Mouse (Mus musculus): Measurements from ENCODE around the gene Gdpd5. TPM values are rescaled to one million over a fixed set of nuclear protein-coding genes. Genes with fewer than 3 reads are reported as not detected.

Gene Gdpd5
- total and polyA plus RNA-seq, 3 experiments, result 21.5 to 30.7 (median 26.3) TPM

GRCm38 (mm10) chr7:99424538-99425155 is 43.4 kb downstream of the Gdpd5 start:
- Histone ChIP-seq H3K9ac (ENCODE audit: low read depth, low read length) (no peak overlapping the region), H3K27ac (no peak overlapping the region), H3K4me3 (no peak overlapping the region), H3K27me3 (ENCODE audit: control insufficient read depth, insufficient read depth, low read length) (no peaks in the 10 kb centered on the region), H3K4me1 (ENCODE audit: control insufficient read depth, insufficient read depth, low read length) (peaks cover 2% of the 10 kb centered on the region), H3K79me2 (replicated peaks; ENCODE audit: control insufficient read depth, insufficient read depth, low read length) (no peaks in the 10 kb centered on the region), H3K36me3 (ENCODE audit: control insufficient read depth, insufficient read depth, low read length) (no peaks in the 10 kb centered on the region)
- intact Hi-C loops (cut with DNase I), result no loop called here
- WGBS, result 50% methylated on average over 8 of the region's 8 CpGs
- TF ChIP-seq POLR2A (IDR thresholded peaks at IDR 0.05; ENCODE audit: insufficient read depth, low read depth, low read length), result no peak
- TF ChIP-seq EP300 (IDR thresholded peaks at IDR 0.05; ENCODE audit: insufficient read depth, low read depth, low read length), result no peak
- TF ChIP-seq CTCF (IDR thresholded peaks at IDR 0.05), result no peak
- DNase-seq, result peak in 1 of 2 experiments; percentile 25

GRCm38 (mm10) chr7:99425706-99426105 is 44.5 kb downstream of the Gdpd5 start:
- WGBS, result 87% methylated on average over 4 of the region's 4 CpGs
- Histone ChIP-seq H3K36me3 (ENCODE audit: control insufficient read depth, insufficient read depth, low read length) (no peaks in the 10 kb centered on the region), H3K4me3 (no peak overlapping the region), H3K27me3 (ENCODE audit: control insufficient read depth, insufficient read depth, low read length) (no peaks in the 10 kb centered on the region), H3K9ac (ENCODE audit: low read depth, low read length) (no peak overlapping the region), H3K27ac (no peak overlapping the region), H3K4me1 (ENCODE audit: control insufficient read depth, insufficient read depth, low read length) (peaks cover 2% of the 10 kb centered on the region), H3K79me2 (replicated peaks; ENCODE audit: control insufficient read depth, insufficient read depth, low read length) (no peaks in the 10 kb centered on the region)
- intact Hi-C loops (cut with DNase I), result no loop called here
- TF ChIP-seq CTCF (IDR thresholded peaks at IDR 0.05), result no peak
- no peak for TF ChIP-seq EP300 (IDR thresholded peaks at IDR 0.05; ENCODE audit: insufficient read depth, low read depth, low read length)
- no peak for TF ChIP-seq POLR2A (IDR thresholded peaks at IDR 0.05; ENCODE audit: insufficient read depth, low read depth, low read length)
- DNase-seq, result no peak

- Histone ChIP-seq H3K79me2 (replicated peaks; ENCODE audit: control insufficient read depth, insufficient read depth, low read length) (no peaks in the 10 kb centered on the region), H3K9ac (ENCODE audit: low read depth, low read length) (no peak overlapping the region), H3K36me3 (ENCODE audit: control insufficient read depth, insufficient read depth, low read length) (no peaks in the 10 kb centered on the region), H3K27ac (no peak overlapping the region), H3K27me3 (ENCODE audit: control insufficient read depth, insufficient read depth, low read length) (no peaks in the 10 kb centered on the region), H3K4me1 (ENCODE audit: control insufficient read depth, insufficient read depth, low read length) (no peaks in the 10 kb centered on the region), H3K4me3 (no peak overlapping the region)
- intact Hi-C loops (cut with DNase I), result no loop called here
- 65% methylated on average over 10 of the region's 10 CpGs for WGBS
- DNase-seq, result no peak
- TF ChIP-seq POLR2A (IDR thresholded peaks at IDR 0.05; ENCODE audit: insufficient read depth, low read depth, low read length) (no peak), EP300 (IDR thresholded peaks at IDR 0.05; ENCODE audit: insufficient read depth, low read depth, low read length) (no peak), CTCF (IDR thresholded peaks at IDR 0.05) (no peak)
These were observed 45.8 kb downstream of the Gdpd5 start for GRCm38 (mm10) chr7:99427031-99427430.

GRCm38 (mm10) chr7:99427987-99428386 is 46.8 kb downstream of the Gdpd5 start:
- intact Hi-C loops (cut with DNase I), result no loop called here
- Histone ChIP-seq H3K36me3 (ENCODE audit: control insufficient read depth, insufficient read depth, low read length) (no peaks in the 10 kb centered on the region), H3K79me2 (replicated peaks; ENCODE audit: control insufficient read depth, insufficient read depth, low read length) (no peaks in the 10 kb centered on the region), H3K4me3 (no peak overlapping the region), H3K27ac (no peak overlapping the region), H3K9ac (ENCODE audit: low read depth, low read length) (no peak overlapping the region), H3K27me3 (ENCODE audit: control insufficient read depth, insufficient read depth, low read length) (no peaks in the 10 kb centered on the region), H3K4me1 (ENCODE audit: control insufficient read depth, insufficient read depth, low read length) (peaks cover 5% of the 10 kb centered on the region)
- WGBS, result 90% methylated on average over 3 of the region's 3 CpGs
- TF ChIP-seq POLR2A (IDR thresholded peaks at IDR 0.05; ENCODE audit: insufficient read depth, low read depth, low read length) (no peak), CTCF (IDR thresholded peaks at IDR 0.05) (no peak), EP300 (IDR thresholded peaks at IDR 0.05; ENCODE audit: insufficient read depth, low read depth, low read length) (no peak)
- no peak for DNase-seq

GRCm38 (mm10) chr7:99428836-99429235 is 47.6 kb downstream of the Gdpd5 start:
- Histone ChIP-seq H3K4me1 (ENCODE audit: control insufficient read depth, insufficient read depth, low read length) (peaks cover 5% of the 10 kb centered on the region), H3K9ac (ENCODE audit: low read depth, low read length) (no peak overlapping the region), H3K36me3 (ENCODE audit: control insufficient read depth, insufficient read depth, low read length) (no peaks in the 10 kb centered on the region), H3K27ac (no peak overlapping the region), H3K27me3 (ENCODE audit: control insufficient read depth, insufficient read depth, low read length) (no peaks in the 10 kb centered on the region), H3K4me3 (no peak overlapping the region), H3K79me2 (replicated peaks; ENCODE audit: control insufficient read depth, insufficient read depth, low read length) (no peaks in the 10 kb centered on the region)
- intact Hi-C loops (cut with DNase I), result no loop called here
- TF ChIP-seq CTCF (IDR thresholded peaks at IDR 0.05), result no peak
- TF ChIP-seq EP300 (IDR thresholded peaks at IDR 0.05; ENCODE audit: insufficient read depth, low read depth, low read length), result no peak
- no peak for TF ChIP-seq POLR2A (IDR thresholded peaks at IDR 0.05; ENCODE audit: insufficient read depth, low read depth, low read length)
- DNase-seq, result no peak
- 47% methylated on average over 5 of the region's 5 CpGs for WGBS

GRCm38 (mm10) chr7:99429786-99430185 is 48.6 kb downstream of the Gdpd5 start:
- peaks cover 5% of the 10 kb centered on the region for H3K4me1 ChIP-seq (ENCODE audit: control insufficient read depth, insufficient read depth, low read length)
- WGBS, result 68% methylated on average over 6 of the region's 6 CpGs
- intact Hi-C loops (cut with DNase I), result no loop called here

More at GRCm38 (mm10) chr7:99429786-99430185, 48.6 kb downstream of the Gdpd5 start:
- TF ChIP-seq EP300 (IDR thresholded peaks at IDR 0.05; ENCODE audit: insufficient read depth, low read depth, low read length) (no peak), POLR2A (IDR thresholded peaks at IDR 0.05; ENCODE audit: insufficient read depth, low read depth, low read length) (no peak), CTCF (IDR thresholded peaks at IDR 0.05) (no peak)
- no peak overlapping the region for H3K27ac ChIP-seq
- no peaks in the 10 kb centered on the region for H3K36me3 ChIP-seq (ENCODE audit: control insufficient read depth, insufficient read depth, low read length)
- DNase-seq, result no peak
- no peaks in the 10 kb centered on the region for H3K27me3 ChIP-seq (ENCODE audit: control insufficient read depth, insufficient read depth, low read length)
- H3K9ac ChIP-seq (ENCODE audit: low read depth, low read length), result no peak overlapping the region
- no peak overlapping the region for H3K4me3 ChIP-seq
- no peaks in the 10 kb centered on the region for H3K79me2 ChIP-seq (replicated peaks; ENCODE audit: control insufficient read depth, insufficient read depth, low read length)
